Mouse (Mus musculus) thymus, postnatal 0 days (tissue): ENCODE data around the gene Ptprk. TPM values are rescaled to one million over a fixed set of nuclear protein-coding genes. Genes with fewer than 3 reads are reported as not detected.

Experiments used
- DNase-seq: peaks from one replicate; pipeline ENCODE4 v3.0.0-alpha.2; 2015; ENCODE audit warnings: low spot score
- polyA plus RNA-seq: library from polyadenylated mRNA; unstranded; fragments of >200 nt; fragmentation: Nextera tagmentation; extraction: Ambion mirVana; gene quantifications from 2 replicates; pipeline ENCODE4 v1.2.1, GENCODE M21; 2015

Ptprk gene
- polyA plus RNA-seq, 1 experiment from 2014 or later, result 6.6 TPM

GRCm38 (mm10) chr10:28271729-28272606 is 197.3 kb downstream of the Ptprk start:
- DNase-seq, result no peak

DNA sequence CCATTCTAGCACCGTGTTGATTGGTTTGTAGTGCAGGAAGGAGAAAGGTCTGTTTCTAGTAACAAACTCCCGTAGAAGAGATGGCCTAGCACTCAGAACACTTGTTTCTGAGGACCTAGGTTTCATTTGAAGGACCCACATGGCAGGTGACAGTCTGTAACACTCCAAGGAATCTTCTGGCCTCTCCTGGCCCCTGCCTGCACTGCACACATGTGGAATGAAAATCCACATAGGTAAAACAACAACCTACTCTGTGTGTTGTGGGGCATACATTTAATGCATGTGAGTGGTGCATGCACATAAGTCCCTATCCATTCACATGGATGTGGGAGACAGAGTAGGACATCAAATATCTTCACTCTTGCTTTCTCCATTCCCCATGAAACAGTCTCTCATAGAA is 204.1 kb downstream of the Ptprk start:
- DNase-seq, result no peak

GRCm38 (mm10) chr10:28297531-28297930 is 222.9 kb downstream of the Ptprk start:
- no peak for DNase-seq

- no peak for DNase-seq
Observed at GRCm38 (mm10) chr10:28299207-28299606, 224.6 kb downstream of the Ptprk start.

DNA sequence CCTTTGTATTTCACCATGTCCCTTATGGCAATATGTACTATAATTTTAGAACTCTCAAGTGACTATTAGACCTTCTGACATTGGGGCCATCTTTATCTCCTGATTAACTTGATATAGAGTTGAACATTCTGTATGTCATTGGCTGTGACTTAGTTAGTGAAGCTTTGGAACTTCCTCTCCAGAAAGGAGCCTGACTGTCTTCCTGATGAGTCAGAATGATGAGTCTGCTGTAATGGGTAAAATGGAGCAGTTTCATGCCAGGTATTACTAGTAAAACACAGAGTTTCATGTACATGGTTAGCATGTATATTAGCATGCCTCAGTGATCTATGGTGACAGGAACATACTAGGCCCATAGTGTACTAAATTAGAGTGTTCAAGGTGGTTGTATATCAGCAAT is 229.2 kb downstream of the Ptprk start:
- no peak for DNase-seq

- no peak for DNase-seq
Observed at GRCm38 (mm10) chr10:28304292-28304875, 229.8 kb downstream of the Ptprk start.

GRCm38 (mm10) chr10:28306451-28307086 is 231.9 kb downstream of the Ptprk start:
- DNase-seq, result no peak

DNA sequence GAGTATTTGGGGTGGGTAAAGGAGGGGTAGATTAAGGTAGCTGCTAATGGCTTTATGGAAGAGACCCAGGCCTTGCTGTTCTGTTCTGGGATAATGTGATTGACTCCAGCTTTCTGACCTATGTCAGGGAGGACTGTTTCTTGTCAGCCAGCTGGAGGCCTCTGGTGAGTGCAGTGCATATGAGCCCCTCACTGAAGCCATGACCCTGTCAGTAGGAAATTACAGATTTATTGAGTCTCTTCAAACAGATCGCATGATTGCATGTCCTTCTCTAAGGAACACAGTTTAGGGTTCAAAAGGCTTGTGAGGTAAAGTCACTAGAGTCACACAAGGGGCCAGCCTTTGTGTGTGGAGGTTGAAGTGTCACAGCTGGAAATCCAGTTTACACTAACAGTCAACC is 236.7 kb downstream of the Ptprk start:
- no peak for DNase-seq

GRCm38 (mm10) chr10:28322995-28323394 is 248.4 kb downstream of the Ptprk start:
- no peak for DNase-seq

- DNase-seq, result no peak
Observed at GRCm38 (mm10) chr10:28335232-28335631, 260.6 kb downstream of the Ptprk start.

DNA sequence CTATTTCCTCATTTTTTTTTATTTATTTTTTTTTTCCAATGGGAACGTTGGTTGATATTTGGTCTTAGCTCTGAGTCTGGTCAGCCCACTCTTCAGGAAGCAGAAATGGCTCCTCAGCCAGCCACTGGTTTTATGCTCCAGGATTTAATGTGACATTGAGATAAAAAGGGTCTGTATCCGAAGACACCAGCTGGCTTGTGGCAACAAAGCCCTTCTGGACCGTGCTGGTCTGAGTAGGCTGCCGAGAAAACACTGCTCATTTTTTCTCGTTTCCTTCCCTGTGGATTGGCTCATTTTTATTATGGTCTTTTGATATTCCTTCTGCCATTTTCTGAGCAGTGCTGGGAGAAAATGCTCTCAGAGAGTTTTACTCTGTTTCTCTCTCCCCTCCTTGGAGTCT is 263.9 kb downstream of the Ptprk start:
- DNase-seq, result no peak

DNA sequence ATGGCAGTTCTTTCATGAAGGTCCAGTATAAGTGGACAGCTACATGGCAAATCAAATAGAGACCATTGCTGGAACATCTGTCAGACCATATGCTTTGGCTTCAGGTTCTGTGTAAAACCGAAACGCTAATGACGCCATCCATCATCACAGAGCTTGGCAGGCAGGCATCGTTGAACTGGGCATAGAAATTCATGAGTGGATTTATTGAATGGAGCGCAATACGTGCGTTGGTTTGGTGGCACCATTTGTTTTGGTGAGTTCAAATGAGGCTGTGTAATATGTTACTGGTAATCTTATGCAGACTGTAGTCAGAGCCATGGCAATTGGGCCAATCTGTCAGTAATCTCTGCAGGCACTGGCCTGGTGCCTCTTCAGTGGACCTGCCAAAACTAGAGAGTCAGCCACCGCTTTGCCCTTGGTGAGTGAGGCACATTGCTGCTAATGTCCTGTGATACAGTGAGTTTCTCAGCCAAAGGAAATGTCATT is 270.6 kb downstream of the Ptprk start:
- no peak for DNase-seq

DNA sequence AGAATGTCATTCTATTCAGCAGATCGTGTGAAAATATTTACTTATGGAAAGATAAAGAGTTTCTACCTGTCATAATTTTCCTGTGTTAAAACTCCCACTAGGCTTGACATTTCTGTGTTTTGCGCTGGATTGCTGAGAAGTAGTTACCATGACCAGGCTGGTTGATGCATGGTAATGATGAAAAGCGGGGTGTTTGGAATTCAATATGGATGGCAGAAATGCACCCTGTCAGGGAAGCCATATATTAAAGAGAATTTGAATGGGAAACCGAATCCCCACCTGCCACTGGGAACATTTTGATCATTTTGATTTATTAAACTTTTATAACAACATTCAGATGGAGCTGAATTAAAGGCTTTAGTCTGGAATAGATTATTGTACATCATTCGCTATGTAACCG is 290.7 kb downstream of the Ptprk start:
- DNase-seq, result no peak

DNA sequence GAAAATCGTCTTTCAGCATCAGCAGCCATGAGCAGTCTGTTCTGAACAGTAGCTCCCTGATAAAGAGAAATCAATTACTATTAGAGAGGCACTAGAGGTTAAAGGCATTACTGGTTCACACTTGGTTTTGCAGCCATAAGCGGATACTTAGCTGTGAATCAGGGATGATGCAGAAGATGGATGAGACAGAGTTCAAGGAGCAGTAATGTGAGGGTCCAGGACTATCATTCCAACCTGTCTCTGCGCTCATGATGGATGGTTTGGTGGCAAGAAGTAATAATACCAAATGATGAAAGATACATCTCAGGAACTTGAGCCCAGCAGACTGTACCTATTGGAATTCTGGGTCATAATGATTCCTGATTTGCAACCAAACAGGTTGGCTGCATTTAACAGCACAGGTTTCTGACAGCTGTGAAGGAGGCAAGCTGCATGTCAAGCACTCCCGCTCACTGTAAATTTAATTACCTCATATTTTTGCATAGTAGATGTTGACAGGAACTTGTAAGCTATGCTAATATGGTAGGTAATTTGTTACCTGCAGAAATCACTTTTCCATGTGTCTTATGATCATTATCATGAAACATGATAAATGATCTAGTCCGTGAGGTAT is 291.6 kb downstream of the Ptprk start:
- no peak for DNase-seq

GRCm38 (mm10) chr10:28369808-28370207 is 295.2 kb downstream of the Ptprk start:
- DNase-seq, result no peak

GRCm38 (mm10) chr10:28374874-28375273 is 300.3 kb downstream of the Ptprk start:
- no peak for DNase-seq

- no peak for DNase-seq
Observed at GRCm38 (mm10) chr10:28379752-28380488, 305.3 kb downstream of the Ptprk start.

- DNase-seq, result no peak
Observed at GRCm38 (mm10) chr10:28387563-28388222, 313.1 kb downstream of the Ptprk start.

DNA sequence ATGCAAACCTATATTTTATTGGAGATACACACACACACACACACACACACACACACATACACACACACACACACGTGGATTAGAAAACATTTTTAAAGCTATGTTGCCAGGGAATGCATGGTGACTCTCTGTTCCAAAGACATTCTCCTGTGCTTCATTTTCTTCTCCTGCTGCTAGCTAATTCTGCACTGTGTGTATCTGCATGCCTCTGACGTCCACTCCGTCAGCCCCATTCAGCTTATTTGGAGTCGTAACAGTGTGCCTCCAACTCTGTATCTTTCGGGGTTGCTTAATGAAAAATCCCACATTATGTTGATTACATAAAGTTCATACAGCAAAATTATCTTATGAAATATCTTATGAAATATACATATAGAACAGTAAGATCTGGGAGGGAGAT is 316.5 kb downstream of the Ptprk start:
- DNase-seq, result no peak
